Mouse (Mus musculus): ENCODE results near the gene Uchl4. TPM values are rescaled to one million over a fixed set of nuclear protein-coding genes. Genes with fewer than 3 reads are reported as not detected.
"Not testable (repeated sequence)": the region's sequence is repeated elsewhere in the genome, so short reads cannot be mapped to it uniquely, and the experiment has no call there.

Uchl4 gene
- polyA plus RNA-seq, 1 experiment from 2014 or later: 1.8 TPM

GRCm38 (mm10) chr9:64261023-64261422, 26.0 kb downstream of the Uchl4 start:
- no peak overlapping the region for H3K4me2 ChIP-seq (replicated peaks)
- no peaks in the 10 kb centered on the region for H3K4me1 ChIP-seq
- no peaks in the 10 kb centered on the region for H3K9me3 ChIP-seq
- no peak overlapping the region for H3K4me3 ChIP-seq
- H3K27me3 ChIP-seq: no peaks in the 10 kb centered on the region
- H3K27ac ChIP-seq (replicated peaks): no peak overlapping the region
- ATAC-seq (replicated peaks): no peak
- 91% methylated on average over 4 of the region's 4 CpGs for WGBS
- H3K36me3 ChIP-seq: no peaks in the 10 kb centered on the region
- H3K9ac ChIP-seq (replicated peaks): no peak overlapping the region

GRCm38 (mm10) chr9:64264813-64265212, 29.8 kb downstream of the Uchl4 start:
- Histone ChIP-seq H3K27me3 (no peaks in the 10 kb centered on the region), H3K4me1 (no peaks in the 10 kb centered on the region), H3K36me3 (no peaks in the 10 kb centered on the region), H3K4me3 (no peak overlapping the region), H3K27ac (replicated peaks) (no peak overlapping the region), H3K4me2 (replicated peaks) (no peak overlapping the region), H3K9ac (replicated peaks) (no peak overlapping the region), H3K9me3 (no peaks in the 10 kb centered on the region)
- no peak for ATAC-seq (replicated peaks)
- 66% methylated on average over 1 of the region's 1 CpGs for WGBS

- Histone ChIP-seq H3K27me3 (no peaks in the 10 kb centered on the region), H3K9me3 (no peaks in the 10 kb centered on the region), H3K4me2 (replicated peaks) (no peak overlapping the region), H3K4me3 (no peak overlapping the region), H3K9ac (replicated peaks) (no peak overlapping the region), H3K4me1 (no peaks in the 10 kb centered on the region), H3K27ac (replicated peaks) (no peak overlapping the region), H3K36me3 (no peaks in the 10 kb centered on the region)
- 83% methylated on average over 1 of the region's 1 CpGs for WGBS
- no peak for ATAC-seq (replicated peaks)
These were observed 32.2 kb downstream of the Uchl4 start for GRCm38 (mm10) chr9:64267231-64267630.

GRCm38 (mm10) chr9:64268196-64268595, 33.2 kb downstream of the Uchl4 start:
- Histone ChIP-seq H3K27me3 (no peaks in the 10 kb centered on the region), H3K4me2 (replicated peaks) (no peak overlapping the region), H3K27ac (replicated peaks) (no peak overlapping the region), H3K36me3 (no peaks in the 10 kb centered on the region), H3K9ac (replicated peaks) (no peak overlapping the region), H3K4me3 (no peak overlapping the region), H3K9me3 (no peaks in the 10 kb centered on the region), H3K4me1 (no peaks in the 10 kb centered on the region)
- WGBS: 93% methylated on average over 10 of the region's 10 CpGs
- ATAC-seq (replicated peaks): no peak

GRCm38 (mm10) chr9:64268836-64269235, 33.8 kb downstream of the Uchl4 start:
- H3K9ac ChIP-seq (replicated peaks); H3K27ac ChIP-seq (replicated peaks); H3K27me3 ChIP-seq; H3K9me3 ChIP-seq; H3K36me3 ChIP-seq; H3K4me3 ChIP-seq; ATAC-seq (replicated peaks); H3K4me2 ChIP-seq (replicated peaks); H3K4me1 ChIP-seq: not testable (repeated sequence)
- 96% methylated on average over 8 of the region's 8 CpGs for WGBS

GRCm38 (mm10) chr9:64271249-64271648, 36.2 kb downstream of the Uchl4 start:
- Histone ChIP-seq H3K4me1 (no peaks in the 10 kb centered on the region), H3K4me2 (replicated peaks) (no peak overlapping the region), H3K36me3 (no peaks in the 10 kb centered on the region), H3K9me3 (no peaks in the 10 kb centered on the region), H3K27ac (replicated peaks) (no peak overlapping the region), H3K27me3 (no peaks in the 10 kb centered on the region), H3K9ac (replicated peaks) (no peak overlapping the region), H3K4me3 (no peak overlapping the region)
- ATAC-seq (replicated peaks): no peak
- WGBS: 77% methylated on average over 3 of the region's 3 CpGs

GRCm38 (mm10) chr9:64272611-64273010, 37.6 kb downstream of the Uchl4 start:
- ATAC-seq (replicated peaks): no peak
- Histone ChIP-seq H3K9me3 (no peaks in the 10 kb centered on the region), H3K4me3 (no peak overlapping the region), H3K9ac (replicated peaks) (no peak overlapping the region), H3K4me1 (no peaks in the 10 kb centered on the region), H3K27ac (replicated peaks) (no peak overlapping the region), H3K27me3 (no peaks in the 10 kb centered on the region), H3K36me3 (no peaks in the 10 kb centered on the region), H3K4me2 (replicated peaks) (no peak overlapping the region)
- 54% methylated on average over 7 of the region's 7 CpGs for WGBS

GRCm38 (mm10) chr9:64273757-64274156, 38.8 kb downstream of the Uchl4 start:
- H3K4me1 ChIP-seq: no peaks in the 10 kb centered on the region
- no peaks in the 10 kb centered on the region for H3K36me3 ChIP-seq
- no peaks in the 10 kb centered on the region for H3K9me3 ChIP-seq
- no peak overlapping the region for H3K4me2 ChIP-seq (replicated peaks)
- no peaks in the 10 kb centered on the region for H3K27me3 ChIP-seq
- 79% methylated on average over 4 of the region's 4 CpGs for WGBS
- H3K4me3 ChIP-seq: no peak overlapping the region
- no peak overlapping the region for H3K27ac ChIP-seq (replicated peaks)
- H3K9ac ChIP-seq (replicated peaks): no peak overlapping the region
- no peak for ATAC-seq (replicated peaks)

- Histone ChIP-seq H3K9me3 (no peaks in the 10 kb centered on the region), H3K27me3 (no peaks in the 10 kb centered on the region), H3K36me3 (no peaks in the 10 kb centered on the region), H3K9ac (replicated peaks) (no peak overlapping the region), H3K27ac (replicated peaks) (no peak overlapping the region), H3K4me2 (replicated peaks) (no peak overlapping the region), H3K4me1 (no peaks in the 10 kb centered on the region), H3K4me3 (no peak overlapping the region)
- 83% methylated on average over 4 of the region's 4 CpGs for WGBS
- no peak for ATAC-seq (replicated peaks)
These were observed 39.3 kb downstream of the Uchl4 start for GRCm38 (mm10) chr9:64274291-64274690.

GRCm38 (mm10) chr9:64274919-64275318, 39.9 kb downstream of the Uchl4 start:
- Histone ChIP-seq H3K36me3 (no peaks in the 10 kb centered on the region), H3K27me3 (no peaks in the 10 kb centered on the region), H3K4me2 (replicated peaks) (no peak overlapping the region), H3K9me3 (no peaks in the 10 kb centered on the region), H3K27ac (replicated peaks) (no peak overlapping the region), H3K9ac (replicated peaks) (no peak overlapping the region), H3K4me3 (no peak overlapping the region), H3K4me1 (no peaks in the 10 kb centered on the region)
- no peak for ATAC-seq (replicated peaks)
- 56% methylated on average over 1 of the region's 1 CpGs for WGBS

GRCm38 (mm10) chr9:64277706-64278105, 42.7 kb downstream of the Uchl4 start:
- Histone ChIP-seq H3K27ac (replicated peaks) (no peak overlapping the region), H3K36me3 (no peaks in the 10 kb centered on the region), H3K9me3 (no peaks in the 10 kb centered on the region), H3K27me3 (no peaks in the 10 kb centered on the region), H3K9ac (replicated peaks) (no peak overlapping the region), H3K4me1 (peaks cover 10% of the 10 kb centered on the region), H3K4me2 (replicated peaks) (no peak overlapping the region), H3K4me3 (no peak overlapping the region)
- 69% methylated on average over 8 of the region's 8 CpGs for WGBS
- ATAC-seq (replicated peaks): no peak

- ATAC-seq (replicated peaks): no peak
- Histone ChIP-seq H3K36me3 (no peaks in the 10 kb centered on the region), H3K4me2 (replicated peaks) (no peak overlapping the region), H3K4me3 (no peak overlapping the region), H3K4me1 (peaks cover 10% of the 10 kb centered on the region), H3K27ac (replicated peaks) (no peak overlapping the region), H3K9me3 (no peaks in the 10 kb centered on the region), H3K27me3 (no peaks in the 10 kb centered on the region), H3K9ac (replicated peaks) (no peak overlapping the region)
- 93% methylated on average over 6 of the region's 6 CpGs for WGBS
These were observed 43.8 kb downstream of the Uchl4 start for GRCm38 (mm10) chr9:64278665-64279310.

- peak within 1 kb of the TSS; percentile 88 for H3K27ac ChIP-seq (replicated peaks)
- 3% methylated on average over 46 of the region's 46 CpGs for WGBS
- peak within 1 kb of the TSS; percentile 91 for H3K9ac ChIP-seq (replicated peaks)
- H3K9me3 ChIP-seq: no peaks in the 10 kb centered on the region
- peak within 1 kb of the TSS; percentile 61 for H3K4me2 ChIP-seq (replicated peaks)
- H3K4me3 ChIP-seq: peak within 1 kb of the TSS; percentile 83
- ATAC-seq (replicated peaks): peak; percentile 95
- H3K27me3 ChIP-seq: no peaks in the 10 kb centered on the region
- peaks cover 10% of the 10 kb centered on the region for H3K4me1 ChIP-seq
- no peaks in the 10 kb centered on the region for H3K36me3 ChIP-seq
These were observed 46.2 kb downstream of the Uchl4 start, which contains the start of gene Tipin for GRCm38 (mm10) chr9:64281105-64281780. TSS of gene Tipin (plus strand) at chr9:64281581.
